Mouse (Mus musculus): ENCODE results near the gene Ankrd28. TPM values are rescaled to one million over a fixed set of nuclear protein-coding genes. Genes with fewer than 3 reads are reported as not detected.

Ankrd28 gene
- total and polyA plus RNA-seq, 2 experiments from 2014 or later = 7.3 to 28.0 TPM

DNA sequence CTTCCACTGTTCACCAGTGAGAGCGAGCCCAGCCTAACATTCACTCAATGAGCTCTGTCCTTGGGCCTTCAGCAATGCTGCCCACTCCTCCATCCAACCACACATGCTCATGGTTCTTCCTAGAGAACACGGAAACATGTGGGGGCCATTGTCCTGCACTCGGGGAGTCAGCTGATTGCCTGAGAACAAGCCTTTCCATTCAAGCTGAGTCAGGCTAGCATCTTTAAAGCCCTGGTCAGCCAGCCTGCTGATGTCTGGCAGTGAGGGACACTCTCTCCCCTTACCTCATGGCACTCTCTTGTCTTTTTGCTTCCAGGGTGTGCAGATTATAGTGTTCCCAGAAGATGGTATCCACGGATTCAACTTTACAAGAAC is 164.9 kb downstream of the Ankrd28 start:
- DNase-seq (ENCODE audit: low spot score) (no peak), ATAC-seq (ENCODE audit: low FRiP score) (no peak)
- no peak overlapping the region for H3K27ac ChIP-seq (ENCODE audit: low read depth, low read length)
- peaks cover 4% of the 10 kb centered on the region; the same call in 1 of the 2 replicates for H3K4me1 ChIP-seq (ENCODE audit: insufficient read depth, low read length)
- H3K36me3 ChIP-seq (ENCODE audit: insufficient read depth, low read length) = 0 out of 2 replicates have a peak, but pooled peaks cover 5% of the 10 kb centered on the region
- H3K4me2 ChIP-seq (ENCODE audit: low read depth, low read length, poor library complexity, severe bottlenecking) = no peak overlapping the region
- no peak overlapping the region for H3K9ac ChIP-seq (replicated peaks; ENCODE audit: low read length, poor library complexity, severe bottlenecking)
- WGBS = 82% methylated on average over 4 of the region's 4 CpGs
- H3K9me3 ChIP-seq (ENCODE audit: low read length) = no peaks in the 10 kb centered on the region
- H3K4me3 ChIP-seq (ENCODE audit: low read depth, low read length) = no peak overlapping the region
- H3K27me3 ChIP-seq (ENCODE audit: insufficient read depth, low read length) = no peaks in the 10 kb centered on the region
- no peak for TF ChIP-seq CTCF (IDR thresholded peaks at IDR 0.05)

- WGBS = 70% methylated on average over 12 of the region's 12 CpGs
- Histone ChIP-seq H3K27ac (ENCODE audit: low read depth, low read length) (peak overlapping the region; percentile 47; the same call in 1 of the 2 replicates), H3K9me3 (ENCODE audit: low read length) (no peaks in the 10 kb centered on the region), H3K27me3 (ENCODE audit: insufficient read depth, low read length) (no peaks in the 10 kb centered on the region), H3K9ac (replicated peaks; ENCODE audit: low read length, poor library complexity, severe bottlenecking) (no peak overlapping the region), H3K36me3 (ENCODE audit: insufficient read depth, low read length) (0 out of 2 replicates have a peak, but pooled peaks cover 5% of the 10 kb centered on the region), H3K4me3 (ENCODE audit: low read depth, low read length) (no peak overlapping the region), H3K4me2 (ENCODE audit: low read depth, low read length, poor library complexity, severe bottlenecking) (no peak overlapping the region), H3K4me1 (ENCODE audit: insufficient read depth, low read length) (peaks cover 4% of the 10 kb centered on the region; the same call in 1 of the 2 replicates)
- ATAC-seq (ENCODE audit: low FRiP score) (no peak), DNase-seq (ENCODE audit: low spot score) (no peak)
- TF ChIP-seq CTCF (IDR thresholded peaks at IDR 0.05) = no peak
These were observed 165.4 kb downstream of the Ankrd28 start for GRCm38 (mm10) chr14:31664903-31665565.

DNA sequence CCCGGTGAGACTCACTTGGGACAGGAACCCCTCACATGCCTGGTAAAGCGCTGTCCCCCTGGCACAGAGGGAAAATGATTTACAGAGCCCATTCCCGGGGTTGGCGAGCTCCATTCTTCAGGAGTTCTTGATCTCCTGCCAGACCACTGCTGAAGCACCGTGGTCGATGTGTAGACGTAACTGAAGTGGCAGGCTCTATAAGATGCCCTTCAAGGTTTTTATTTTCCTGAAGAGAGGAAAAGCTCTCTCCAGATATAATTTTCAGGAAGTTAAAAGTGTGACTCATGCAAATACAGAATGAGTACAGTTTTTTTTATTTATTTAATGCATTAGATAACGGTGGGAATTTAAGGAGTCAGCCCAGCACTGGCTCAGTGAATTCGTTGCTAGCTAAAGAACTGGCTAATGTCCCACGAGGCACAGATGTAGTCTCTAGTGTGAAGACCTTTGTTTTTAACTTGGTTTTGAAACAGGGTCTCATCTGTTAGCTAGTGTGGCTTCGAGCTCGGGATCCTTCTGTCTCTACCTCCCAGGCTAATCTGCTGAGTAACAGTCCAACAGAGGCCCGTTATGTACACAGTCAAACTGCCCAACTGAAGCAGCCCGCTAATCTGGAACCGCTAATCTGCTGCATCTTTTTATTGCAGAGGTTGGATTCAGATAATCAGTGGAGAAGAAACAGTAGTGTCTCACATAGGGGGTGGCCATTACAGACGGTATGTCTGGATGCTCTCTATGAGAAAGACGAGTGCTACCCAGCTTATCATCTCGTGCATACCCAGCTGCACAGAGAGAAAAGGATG is 166.2 kb downstream of the Ankrd28 start:
- DNase-seq (ENCODE audit: low spot score) (peak; percentile 49), ATAC-seq (ENCODE audit: low FRiP score) (no peak)
- Histone ChIP-seq H3K9ac (replicated peaks; ENCODE audit: low read length, poor library complexity, severe bottlenecking) (no peak overlapping the region), H3K36me3 (ENCODE audit: insufficient read depth, low read length) (0 out of 2 replicates have a peak, but pooled peaks cover 5% of the 10 kb centered on the region), H3K4me1 (ENCODE audit: insufficient read depth, low read length) (peaks cover 4% of the 10 kb centered on the region; the same call in 1 of the 2 replicates), H3K27me3 (ENCODE audit: insufficient read depth, low read length) (no peaks in the 10 kb centered on the region), H3K9me3 (ENCODE audit: low read length) (no peaks in the 10 kb centered on the region), H3K4me2 (ENCODE audit: low read depth, low read length, poor library complexity, severe bottlenecking) (no peak overlapping the region), H3K27ac (ENCODE audit: low read depth, low read length) (peak overlapping the region; percentile 47; the same call in 1 of the 2 replicates), H3K4me3 (ENCODE audit: low read depth, low read length) (no peak overlapping the region)
- WGBS = 47% methylated on average over 18 of the region's 18 CpGs
- TF ChIP-seq CTCF (IDR thresholded peaks at IDR 0.05) = no peak

DNA sequence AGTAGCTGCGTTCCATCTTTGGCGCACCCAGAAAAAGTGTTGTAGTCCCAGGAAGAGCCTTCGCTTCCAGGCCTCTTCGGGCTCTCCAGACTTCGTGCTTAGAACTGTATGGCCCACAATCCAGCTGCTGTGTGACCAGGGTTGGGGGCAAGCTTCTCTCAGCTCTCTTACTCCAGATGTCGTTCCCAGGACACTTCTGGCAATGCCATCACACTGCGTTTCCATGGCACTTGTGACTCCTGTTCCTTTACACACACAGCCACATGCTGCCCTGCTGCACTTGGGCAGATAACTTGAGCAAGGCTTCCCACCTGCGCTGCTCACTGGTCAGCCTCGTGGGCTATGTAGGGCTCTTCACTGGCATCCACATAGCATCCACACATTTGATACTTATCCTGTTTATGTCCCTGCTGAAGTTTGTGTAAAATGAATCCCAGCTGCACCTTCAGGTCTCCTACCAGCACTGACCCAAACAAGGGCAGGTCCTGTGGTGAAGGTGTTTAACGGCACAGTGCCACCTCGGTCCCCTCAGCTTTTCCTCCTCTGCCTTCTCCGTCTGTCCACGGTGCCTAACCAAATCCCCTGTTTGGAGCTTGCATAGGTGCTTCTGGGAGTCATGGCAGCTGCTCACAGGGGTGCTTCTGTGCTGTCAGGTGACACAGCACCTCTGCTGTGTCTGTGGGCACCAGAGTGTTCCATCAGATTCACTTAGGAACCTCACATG is 166.9 kb downstream of the Ankrd28 start:
- Histone ChIP-seq H3K4me1 (ENCODE audit: insufficient read depth, low read length) (peaks cover 4% of the 10 kb centered on the region; the same call in 1 of the 2 replicates), H3K9ac (replicated peaks; ENCODE audit: low read length, poor library complexity, severe bottlenecking) (no peak overlapping the region), H3K27me3 (ENCODE audit: insufficient read depth, low read length) (no peaks in the 10 kb centered on the region), H3K4me2 (ENCODE audit: low read depth, low read length, poor library complexity, severe bottlenecking) (no peak overlapping the region), H3K36me3 (ENCODE audit: insufficient read depth, low read length) (0 out of 2 replicates have a peak, but pooled peaks cover 5% of the 10 kb centered on the region), H3K4me3 (ENCODE audit: low read depth, low read length) (no peak overlapping the region), H3K9me3 (ENCODE audit: low read length) (no peaks in the 10 kb centered on the region), H3K27ac (ENCODE audit: low read depth, low read length) (peak overlapping the region; percentile 93)
- TF ChIP-seq CTCF (IDR thresholded peaks at IDR 0.05) = no peak
- ATAC-seq (ENCODE audit: low FRiP score) (no peak), DNase-seq (ENCODE audit: low spot score) (no peak)
- 94% methylated on average over 13 of the region's 13 CpGs for WGBS

DNA sequence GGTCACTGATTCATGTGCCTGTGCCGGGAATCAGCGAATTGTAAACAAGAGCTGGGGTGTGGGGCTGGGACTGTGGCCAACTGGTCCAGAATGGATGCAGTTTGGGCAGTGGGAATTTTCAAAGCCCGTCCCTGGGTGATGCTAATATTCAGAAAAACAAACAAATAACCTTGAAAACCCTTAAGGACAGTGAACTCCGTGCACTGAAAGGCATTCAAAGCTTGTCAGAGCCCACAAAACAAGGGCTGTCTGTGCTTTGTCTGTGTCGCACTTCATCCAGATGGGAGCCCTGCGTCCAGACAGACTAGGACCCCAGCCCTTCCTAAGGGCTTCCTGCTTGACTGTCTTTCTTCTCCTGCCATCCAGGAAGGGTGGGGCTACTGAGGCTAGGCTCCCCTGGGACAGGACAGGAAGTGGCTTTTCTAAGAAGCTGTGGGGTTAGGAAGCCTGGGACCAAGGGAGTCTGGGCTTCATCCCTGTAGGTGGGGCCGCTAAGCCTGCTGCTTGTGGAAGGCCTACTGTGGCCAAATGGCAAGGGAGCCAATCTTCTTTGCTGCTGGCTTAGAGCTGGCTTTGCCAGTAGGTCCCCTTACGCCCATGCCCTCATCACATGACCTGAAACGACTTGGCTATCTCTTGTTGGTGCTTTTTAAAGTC is 167.8 kb downstream of the Ankrd28 start:
- DNase-seq (ENCODE audit: low spot score) = peak; percentile 69
- Histone ChIP-seq H3K4me3 (ENCODE audit: low read depth, low read length) (peak overlapping the region; percentile 31), H3K27ac (ENCODE audit: low read depth, low read length) (peak overlapping the region; percentile 93), H3K4me1 (ENCODE audit: insufficient read depth, low read length) (peaks cover 4% of the 10 kb centered on the region; the same call in 1 of the 2 replicates), H3K4me2 (ENCODE audit: low read depth, low read length, poor library complexity, severe bottlenecking) (peak overlapping the region; percentile 63), H3K9me3 (ENCODE audit: low read length) (no peaks in the 10 kb centered on the region), H3K9ac (replicated peaks; ENCODE audit: low read length, poor library complexity, severe bottlenecking) (0 out of 2 replicates have a peak overlapping the region, but pooled peaks have one; percentile 53), H3K36me3 (ENCODE audit: insufficient read depth, low read length) (0 out of 2 replicates have a peak, but pooled peaks cover 5% of the 10 kb centered on the region), H3K27me3 (ENCODE audit: insufficient read depth, low read length) (no peaks in the 10 kb centered on the region)
- ATAC-seq (ENCODE audit: low FRiP score) = peak; percentile 22
- TF ChIP-seq CTCF (IDR thresholded peaks at IDR 0.05) = no peak
- WGBS = 29% methylated on average over 9 of the region's 9 CpGs
